Mouse (Mus musculus) CH12.LX (cell line): Measurements from ENCODE around the gene U2af2.

Source experiments
- CTCF ChIP-seq, 2 experiments: IDR thresholded peaks in 1 of 2; conservative IDR thresholded peaks in 1 of 2; 2 replicates each; pipeline ENCODE4 v1.5.1; 2011 to 2012; ENCODE audit warnings: low read depth in 2 of 2, low read length in 2 of 2, improper control_type of control experiment in 1 of 2, inconsistent platforms in 1 of 2, mild to moderate bottlenecking in 1 of 2, moderate library complexity in 1 of 2
- ELF1 ChIP-seq: IDR thresholded peaks from 2 replicates; pipeline ENCODE4 v1.6.1; 2014; ENCODE audit warnings: low read depth, mild to moderate bottlenecking, inconsistent platforms, low read length, improper control_type of control experiment
- EP300 ChIP-seq: IDR thresholded peaks from 2 replicates; pipeline ENCODE4 v1.6.1; 2011; ENCODE audit warnings: low read length, improper control_type of control experiment
- HCFC1 ChIP-seq: IDR thresholded peaks from 2 replicates; pipeline ENCODE4 v1.6.1; 2012; ENCODE audit warnings: low read depth, mild to moderate bottlenecking, inconsistent platforms, low read length, improper control_type of control experiment
- KAT2A ChIP-seq: IDR thresholded peaks from 2 replicates; pipeline ENCODE4 v1.6.1; 2012; ENCODE audit warnings: low read length, improper control_type of control experiment, inconsistent platforms; ENCODE audit not compliant: insufficient replicate concordance
- MAFK ChIP-seq: IDR thresholded peaks from 2 replicates; pipeline ENCODE4 v1.6.1; 2011; ENCODE audit warnings: low read length, improper control_type of control experiment; ENCODE audit not compliant: insufficient replicate concordance
- MAX ChIP-seq: IDR thresholded peaks from 2 replicates; pipeline ENCODE4 v1.6.1; 2011; ENCODE audit warnings: low read length, improper control_type of control experiment
- MXI1 ChIP-seq: IDR thresholded peaks from 2 replicates; pipeline ENCODE4 v1.6.1; 2011; ENCODE audit warnings: mild to moderate bottlenecking, low read depth, low read length, improper control_type of control experiment
- POLR2A ChIP-seq: IDR thresholded peaks from 2 replicates; pipeline ENCODE4 v1.6.1; 2011; ENCODE audit warnings: low read depth, mild to moderate bottlenecking, improper control_type of control experiment, low read length
- RAD21 ChIP-seq: IDR thresholded peaks from 2 replicates; pipeline ENCODE4 v1.6.1; 2011; ENCODE audit warnings: low read depth, mild to moderate bottlenecking, low read length, improper control_type of control experiment, moderate library complexity
- ZC3H11A ChIP-seq: IDR thresholded peaks from 2 replicates; pipeline ENCODE4 v1.6.1; 2012; ENCODE audit warnings: low read depth, mild to moderate bottlenecking, inconsistent platforms, low read length, improper control_type of control experiment
- ZMIZ1 ChIP-seq: IDR thresholded peaks from 2 replicates; pipeline ENCODE4 v1.6.1; 2012; ENCODE audit warnings: low read depth, mild to moderate bottlenecking, inconsistent platforms, low read length, improper control_type of control experiment

- TF ChIP-seq ELF1 = no peak
- TF ChIP-seq KAT2A = no peak
- no peak for TF ChIP-seq CTCF (conservative IDR thresholded peaks at IDR 0.05 in 1 of 2, IDR thresholded peaks at IDR 0.05 in 1 of 2; ENCODE audit: low read depth in 2 of 2, low read length in 2 of 2)
- no peak for TF ChIP-seq POLR2A
- no peak for TF ChIP-seq ZMIZ1
- no peak for TF ChIP-seq EP300
- TF ChIP-seq RAD21 = no peak
- no peak for TF ChIP-seq MXI1
- TF ChIP-seq ZC3H11A = no peak
- no peak for TF ChIP-seq HCFC1
- TF ChIP-seq MAFK = no peak
- no peak for TF ChIP-seq MAX
Observed at GRCm38 (mm10) chr7:5016920-5017319, 45.0 kb upstream of the U2af2 start.
